Mouse (Mus musculus) cerebellum, adult 2 months (tissue): ENCODE results near the gene Cpsf6.

Experiments
- CTCF ChIP-seq: fragments of 200-500 bp; IDR thresholded peaks from 2 replicates; pipeline ENCODE4 v1.5.1; 2011; ENCODE audit warnings: low read depth, mild to moderate bottlenecking, control low read depth, low read length, moderate library complexity, borderline replicate concordance; ENCODE audit not compliant: insufficient read depth
- POLR2A ChIP-seq: fragments of 200-500 bp; IDR thresholded peaks from 2 replicates; pipeline ENCODE4 v1.6.1; 2011; ENCODE audit warnings: low read length, control low read depth, borderline replicate concordance; ENCODE audit not compliant: insufficient read depth

DNA sequence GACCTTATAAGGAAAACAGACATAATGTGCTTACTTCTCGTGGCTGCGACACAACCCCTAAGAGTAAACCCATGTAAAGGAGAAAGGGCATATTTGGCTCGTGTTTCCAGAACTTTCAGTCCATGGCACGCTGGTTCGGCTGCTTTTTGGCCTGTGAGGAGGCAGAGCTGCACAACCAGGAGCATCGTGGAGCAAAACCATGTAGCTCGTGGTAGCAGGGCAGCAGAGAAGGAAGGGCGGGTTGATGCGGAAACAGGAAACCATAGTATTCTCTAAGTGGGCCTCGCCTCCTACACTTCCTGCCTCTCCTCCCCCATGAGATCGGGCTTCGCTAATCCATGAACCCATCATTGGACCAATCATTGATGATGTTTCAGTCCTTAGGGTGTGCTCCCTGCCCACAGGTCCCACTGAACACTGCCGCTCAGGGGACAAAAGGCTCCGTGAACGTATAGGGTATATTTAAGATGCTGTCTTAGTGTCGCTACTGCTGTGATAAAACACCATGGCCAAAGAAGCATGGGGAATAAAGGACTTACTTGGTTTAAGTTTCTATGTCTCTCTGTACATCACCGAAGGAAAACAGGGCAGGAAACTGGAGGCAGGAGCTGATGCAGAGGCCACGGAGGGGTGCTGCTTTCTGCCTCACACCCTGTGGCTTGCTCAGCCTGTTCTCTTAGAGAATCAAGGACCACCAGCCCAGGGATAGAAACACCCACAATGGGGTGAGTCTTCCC, 18.4 kb upstream of the Cpsf6 start:
- TF ChIP-seq POLR2A (no peak), CTCF (no peak)
